Mouse (Mus musculus) myocyte (in vitro differentiated cells): ENCODE measurements around the gene Zfp36.

ENCODE experiments used
- CEBPB ChIP-seq: IDR thresholded peaks from 2 replicates; pipeline ENCODE4 v1.6.1; 2011; ENCODE audit warnings: mild to moderate bottlenecking, moderate library complexity; ENCODE audit not compliant: poor library complexity, insufficient read depth, severe bottlenecking
- E2F4 ChIP-seq: IDR thresholded peaks from one replicate; pipeline ENCODE4 v1.6.1; 2011; ENCODE audit warnings: mild to moderate bottlenecking, control low read depth, moderate library complexity; ENCODE audit not compliant: insufficient read depth
- MAX ChIP-seq: IDR thresholded peaks from one replicate; pipeline ENCODE4 v1.6.1; 2011; ENCODE audit warnings: low read depth, mild to moderate bottlenecking, control low read depth
- MYOD1 ChIP-seq, 3 experiments: IDR thresholded peaks; one replicate each; pipeline ENCODE4 v1.6.1; 2011; ENCODE audit warnings: control low read depth in 2 of 3, low read depth in 2 of 3, mild to moderate bottlenecking in 2 of 3, moderate library complexity in 1 of 3; ENCODE audit not compliant: insufficient read length in 2 of 3, control insufficient read depth in 1 of 3
- MYOG ChIP-seq, 3 experiments: IDR thresholded peaks; one replicate each; pipeline ENCODE4 v1.6.1; 2011; ENCODE audit warnings: control low read depth in 2 of 3, low read depth in 2 of 3, mild to moderate bottlenecking in 2 of 3; ENCODE audit not compliant: insufficient read length in 2 of 3, control insufficient read depth in 1 of 3, insufficient read depth in 1 of 3
- POLR2A ChIP-seq: IDR thresholded peaks from one replicate; pipeline ENCODE4 v1.6.1; 2011; ENCODE audit warnings: low read depth, mild to moderate bottlenecking, control low read depth, moderate library complexity; ENCODE audit not compliant: insufficient read length
- POLR2AphosphoS2 ChIP-seq: IDR thresholded peaks from one replicate; pipeline ENCODE4 v1.6.1; 2011; ENCODE audit warnings: low read depth, control low read depth; ENCODE audit not compliant: insufficient read length
- SRF ChIP-seq: IDR thresholded peaks from one replicate; pipeline ENCODE4 v1.6.1; 2011; ENCODE audit warnings: low read depth; ENCODE audit not compliant: control insufficient read depth, insufficient read length
- TCF12 ChIP-seq: IDR thresholded peaks from one replicate; pipeline ENCODE4 v1.6.1; 2011; ENCODE audit warnings: mild to moderate bottlenecking, control low read depth; ENCODE audit not compliant: poor library complexity, insufficient read depth, severe bottlenecking
- TCF3 ChIP-seq: IDR thresholded peaks from one replicate; pipeline ENCODE4 v1.6.1; 2011; ENCODE audit warnings: low read depth, control low read depth; ENCODE audit not compliant: insufficient read length
- USF1 ChIP-seq: IDR thresholded peaks from one replicate; pipeline ENCODE4 v1.6.1; 2011; ENCODE audit warnings: low read depth, mild to moderate bottlenecking, control low read depth, moderate library complexity

GRCm38 (mm10) chr7:28354596-28354995 lies 25.5 kb downstream of the Zfp36 start:
- TF ChIP-seq CEBPB, result no peak
- TF ChIP-seq POLR2A, result no peak
- TF ChIP-seq MYOG (IDR thresholded peaks at IDR 0.05; ENCODE audit: control insufficient read depth in 1 of 3, insufficient read depth in 1 of 3, insufficient read length in 2 of 3, low read depth in 2 of 3), result no peak
- no peak for TF ChIP-seq USF1
- TF ChIP-seq TCF12, result no peak
- TF ChIP-seq MAX, result no peak
- no peak for TF ChIP-seq E2F4
- no peak for TF ChIP-seq POLR2AphosphoS2
- TF ChIP-seq TCF3, result no peak
- no peak for TF ChIP-seq MYOD1 (IDR thresholded peaks at IDR 0.05; ENCODE audit: control insufficient read depth in 1 of 3, insufficient read length in 2 of 3, low read depth in 2 of 3)
- no peak for TF ChIP-seq SRF
